Mouse (Mus musculus): ENCODE data around the gene Hoxb6.

Hoxb6 gene

GRCm38 (mm10) chr11:96345893-96346806 lies 53.9 kb downstream of the Hoxb6 start:
- in situ Hi-C loops (cut with MboI; ENCODE audit: unreplicated experiment in 2 of 2): no loop called here

DNA sequence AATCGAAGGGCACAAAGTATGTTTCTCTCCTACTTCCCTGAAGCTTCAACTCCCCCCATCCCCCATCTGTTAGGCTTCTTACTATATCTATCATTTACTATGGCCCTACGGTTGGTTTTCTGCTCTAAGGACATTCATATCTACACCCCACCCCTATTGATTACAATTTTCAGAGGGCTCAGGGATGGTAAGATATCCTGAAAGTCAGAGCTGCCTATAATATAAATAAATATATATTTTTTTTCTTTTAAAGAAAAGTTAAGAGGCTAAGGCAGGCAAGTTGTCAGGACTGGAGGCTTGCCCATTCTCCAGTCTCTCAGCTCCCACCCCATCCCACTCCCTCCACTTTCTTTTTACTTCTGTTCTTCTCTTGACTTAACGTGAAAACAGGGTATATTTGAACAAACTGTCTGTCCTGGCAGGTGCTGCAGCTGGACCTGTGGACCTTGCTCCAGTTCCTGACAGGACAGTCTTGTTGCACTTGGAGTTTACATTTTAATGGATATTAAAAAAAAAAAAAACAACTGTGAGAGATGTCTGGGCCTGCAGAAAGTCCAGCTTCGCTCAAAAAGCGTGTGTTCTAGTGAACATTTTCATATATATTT lies 54.7 kb downstream of the Hoxb6 start:
- in situ Hi-C loops (cut with MboI; ENCODE audit: unreplicated experiment in 2 of 2): no loop called here

DNA sequence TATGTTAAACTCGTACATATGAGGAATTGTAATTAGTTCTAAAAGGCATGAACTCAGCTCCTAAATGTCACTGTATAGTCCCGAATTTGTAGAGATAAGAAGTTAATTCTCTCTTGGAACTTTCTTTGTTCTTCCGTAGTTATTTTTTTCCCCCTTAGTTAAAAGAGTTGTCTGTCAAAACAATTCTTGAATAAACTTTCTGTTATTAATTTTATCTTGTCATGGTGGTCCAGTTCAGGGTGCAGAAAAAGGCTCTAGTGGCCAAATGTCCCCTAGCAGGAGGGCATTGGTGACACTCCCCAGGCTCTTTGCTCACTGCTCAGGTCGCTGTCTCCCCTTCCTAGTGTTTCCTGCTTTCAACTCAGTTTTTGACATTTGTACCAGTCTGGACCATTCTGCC lies 55.4 kb downstream of the Hoxb6 start:
- in situ Hi-C loops (cut with MboI; ENCODE audit: unreplicated experiment in 2 of 2): no loop called here

- in situ Hi-C loops (cut with MboI; ENCODE audit: unreplicated experiment in 2 of 2): no loop called here
Observed at GRCm38 (mm10) chr11:96348141-96348928, 56.1 kb downstream of the Hoxb6 start.

DNA sequence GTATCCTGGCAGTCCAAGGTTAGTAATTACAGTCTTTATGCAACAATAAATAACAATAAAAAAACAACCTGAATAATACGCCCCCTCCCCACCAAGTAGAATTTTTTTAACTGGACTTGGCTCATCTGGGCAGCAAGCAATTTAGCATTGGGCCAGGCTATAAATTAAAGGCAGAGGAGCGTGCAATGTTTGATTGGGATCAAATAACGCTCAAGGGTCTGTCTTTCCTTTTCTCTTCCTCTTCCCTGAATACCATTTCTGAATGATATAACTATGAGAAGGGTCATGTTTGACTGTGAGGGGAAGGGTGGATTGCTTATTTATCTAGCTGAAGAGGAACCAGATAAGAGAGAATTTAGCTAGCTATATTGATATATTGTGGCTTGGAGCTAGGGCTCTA lies 56.7 kb downstream of the Hoxb6 start:
- in situ Hi-C loops (cut with MboI; ENCODE audit: unreplicated experiment in 2 of 2): no loop called here

DNA sequence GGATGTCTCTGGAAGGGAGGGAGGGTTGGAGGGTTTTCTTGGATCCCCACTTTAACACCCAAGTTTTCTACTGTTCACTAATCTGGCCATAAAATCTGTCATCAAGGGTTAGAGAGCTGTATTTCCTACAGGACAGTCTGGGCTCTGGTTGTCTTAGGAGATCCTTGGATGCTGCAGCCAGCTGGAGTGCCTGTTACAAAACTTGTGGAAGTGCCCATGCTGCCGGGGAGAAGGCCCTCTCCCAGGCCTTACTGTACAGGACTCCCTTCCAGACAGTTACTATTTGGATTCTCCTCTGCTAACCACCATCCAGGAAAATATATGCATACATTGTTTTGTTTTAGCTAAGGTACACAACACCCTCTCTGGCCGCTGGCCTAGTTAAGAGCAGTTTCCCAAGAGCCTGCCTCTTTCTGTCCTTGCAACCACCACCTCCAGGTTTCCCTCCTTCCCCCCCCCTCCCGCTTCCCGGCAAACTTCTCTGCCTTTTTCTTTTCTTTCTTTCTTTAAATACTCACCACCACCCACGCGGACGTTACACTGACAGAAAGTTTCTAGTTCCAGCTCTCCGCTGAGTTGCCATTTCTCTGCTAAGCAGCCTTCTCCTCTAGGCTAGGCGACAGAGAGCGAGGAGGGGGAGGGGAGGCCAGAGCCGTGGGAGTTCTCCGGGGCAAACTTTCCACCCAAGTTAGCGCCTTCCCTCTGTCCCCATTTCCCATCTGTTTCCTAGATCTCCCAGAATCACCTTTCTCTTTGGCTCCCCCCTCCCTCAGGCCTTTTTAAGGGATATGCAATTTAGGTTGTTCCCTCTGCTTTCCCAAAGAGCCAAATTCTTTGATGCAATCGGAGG lies 57.4 kb downstream of the Hoxb6 start:
- in situ Hi-C loops (cut with MboI; ENCODE audit: unreplicated experiment in 2 of 2): no loop called here

DNA sequence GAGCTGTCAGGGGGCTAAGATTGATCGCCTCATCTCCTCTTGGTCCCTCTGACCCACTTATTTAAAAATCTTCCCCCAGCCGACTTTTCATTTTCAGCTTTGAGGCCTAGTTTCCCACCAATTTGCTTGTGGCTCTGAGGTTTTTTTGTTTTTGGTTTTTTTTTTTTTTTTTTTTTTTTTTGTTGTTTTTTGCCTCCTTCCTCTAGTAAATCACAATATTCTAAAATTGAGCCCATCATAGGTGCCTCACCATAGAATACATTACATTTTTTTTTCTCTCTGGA lies 58.0 kb downstream of the Hoxb6 start, which contains the start of gene Hoxb2:
Gene Hoxb2, plus strand, starts transcription at position 185 of the 284 bp plus-strand sequence.
- in situ Hi-C loops (cut with MboI; ENCODE audit: unreplicated experiment in 2 of 2): no loop called here

DNA sequence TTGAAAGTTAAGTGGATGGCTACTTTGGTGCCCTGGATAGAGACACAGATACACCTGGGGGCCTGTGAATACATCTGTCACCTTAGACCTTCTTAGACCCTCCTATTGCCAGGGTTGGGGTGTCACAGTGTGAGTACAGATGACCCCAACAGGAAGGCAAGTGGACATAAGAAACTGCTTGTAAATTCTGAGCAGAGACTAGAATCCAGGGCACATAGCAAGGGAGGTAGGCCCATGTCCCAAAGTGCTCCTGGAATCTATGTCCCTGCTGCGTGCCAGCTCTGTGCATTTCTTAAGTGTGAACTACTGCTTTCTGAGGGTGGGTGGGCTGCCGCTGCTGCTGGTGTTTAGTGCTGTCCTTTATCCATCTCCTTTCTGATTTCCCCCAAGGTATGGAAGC lies 58.5 kb downstream of the Hoxb6 start:
- in situ Hi-C loops (cut with MboI; ENCODE audit: unreplicated experiment in 2 of 2): no loop called here

Data from v-Abl transformed pro-B cells (cell line).